Mouse (Mus musculus) macrophage (primary cell): ENCODE results near the gene Rhcg. TPM values are rescaled to one million over a fixed set of nuclear protein-coding genes. Genes with fewer than 3 reads are reported as not detected.

Source experiments
- H3K27ac ChIP-seq: fragments of 350-480 bp; formaldehyde crosslinking; 2 replicates; pipeline ENCODE4 v1.9.0; 2021
- H3K36me3 ChIP-seq: fragments of 350-480 bp; formaldehyde crosslinking; 2 replicates; pipeline ENCODE4 v1.9.0; 2021; ENCODE audit errors: inconsistent target
- H3K4me3 ChIP-seq: fragments of 350-480 bp; formaldehyde crosslinking; 2 replicates; pipeline ENCODE4 v1.9.0; 2021; ENCODE audit errors: inconsistent target
- H3K79me2 ChIP-seq: fragments of 350-480 bp; formaldehyde crosslinking; 2 replicates; pipeline ENCODE4 v1.9.0; 2021; ENCODE audit errors: inconsistent target
- WGBS: methylation state at CpG from one replicate; pipeline ENCODE4 v1.1.7; 2026; ENCODE audit warnings: inconsistent platforms; ENCODE audit not compliant: missing documents; 5-methylcytosine and 5-hydroxymethylcytosine counted together
- polyA plus RNA-seq: library from polyadenylated mRNA; stranded (reverse); fragments of 250-400 nt; gene quantifications from 3 replicates; pipeline ENCODE4 v1.2.4, GENCODE M21; 2018; ENCODE audit warnings: inconsistent platforms

Gene Rhcg
- polyA plus RNA-seq, 1 experiment from 2014 or later: not detected

GRCm38 (mm10) chr7:79578851-79579241 lies 38.6 kb downstream of the Rhcg start:
- no peak overlapping the region for H3K27ac ChIP-seq
- H3K36me3 ChIP-seq: no peaks in the 10 kb centered on the region
- 4% methylated on average over 20 of the region's 20 CpGs for WGBS
- H3K79me2 ChIP-seq: no peaks in the 10 kb centered on the region
- H3K4me3 ChIP-seq: no peak overlapping the region

GRCm38 (mm10) chr7:79577931-79578850 lies 39.3 kb downstream of the Rhcg start:
- no peak overlapping the region for H3K27ac ChIP-seq
- no peaks in the 10 kb centered on the region for H3K79me2 ChIP-seq
- WGBS: 32% methylated on average over 25 of the region's 25 CpGs
- no peaks in the 10 kb centered on the region for H3K36me3 ChIP-seq
- no peak overlapping the region for H3K4me3 ChIP-seq

- Histone ChIP-seq H3K4me3 (no peak overlapping the region), H3K36me3 (no peaks in the 10 kb centered on the region), H3K27ac (no peak overlapping the region), H3K79me2 (no peaks in the 10 kb centered on the region)
- WGBS: 34% methylated on average over 12 of the region's 12 CpGs
These were observed 40.2 kb downstream of the Rhcg start for GRCm38 (mm10) chr7:79577096-79577874.

GRCm38 (mm10) chr7:79576659-79577058 lies 40.8 kb downstream of the Rhcg start:
- H3K79me2 ChIP-seq: no peaks in the 10 kb centered on the region
- H3K4me3 ChIP-seq: no peak overlapping the region
- H3K36me3 ChIP-seq: no peaks in the 10 kb centered on the region
- no peak overlapping the region for H3K27ac ChIP-seq
- WGBS: 20% methylated on average over 5 of the region's 5 CpGs

- Histone ChIP-seq H3K27ac (no peak overlapping the region), H3K4me3 (no peak overlapping the region), H3K79me2 (no peaks in the 10 kb centered on the region), H3K36me3 (no peaks in the 10 kb centered on the region)
- 77% methylated on average over 19 of the region's 19 CpGs for WGBS
These were observed 45.2 kb downstream of the Rhcg start for GRCm38 (mm10) chr7:79572191-79572818.

GRCm38 (mm10) chr7:79568937-79569535 lies 48.4 kb downstream of the Rhcg start:
- H3K4me3 ChIP-seq: no peak overlapping the region
- H3K79me2 ChIP-seq: no peaks in the 10 kb centered on the region
- H3K27ac ChIP-seq: no peak overlapping the region
- WGBS: 48% methylated on average over 4 of the region's 4 CpGs
- H3K36me3 ChIP-seq: no peaks in the 10 kb centered on the region

- WGBS: 82% methylated on average over 6 of the region's 6 CpGs
- Histone ChIP-seq H3K4me3 (no peak overlapping the region), H3K79me2 (no peaks in the 10 kb centered on the region), H3K27ac (no peak overlapping the region), H3K36me3 (no peaks in the 10 kb centered on the region)
These were observed 49.2 kb downstream of the Rhcg start for GRCm38 (mm10) chr7:79568212-79568611.

GRCm38 (mm10) chr7:79563675-79564074 lies 53.8 kb downstream of the Rhcg start:
- H3K4me3 ChIP-seq: no peak overlapping the region
- H3K36me3 ChIP-seq: no peaks in the 10 kb centered on the region
- H3K79me2 ChIP-seq: no peaks in the 10 kb centered on the region
- WGBS: 25% methylated on average over 13 of the region's 13 CpGs
- H3K27ac ChIP-seq: no peak overlapping the region

- 57% methylated on average over 5 of the region's 5 CpGs for WGBS
- no peaks in the 10 kb centered on the region for H3K79me2 ChIP-seq
- H3K36me3 ChIP-seq: no peaks in the 10 kb centered on the region
- H3K4me3 ChIP-seq: no peak overlapping the region
- no peak overlapping the region for H3K27ac ChIP-seq
These were observed 55.1 kb downstream of the Rhcg start for GRCm38 (mm10) chr7:79562385-79562784.

GRCm38 (mm10) chr7:79558698-79559097 lies 58.8 kb downstream of the Rhcg start:
- Histone ChIP-seq H3K27ac (no peak overlapping the region), H3K4me3 (no peak overlapping the region), H3K36me3 (no peaks in the 10 kb centered on the region), H3K79me2 (no peaks in the 10 kb centered on the region)
- 79% methylated on average over 1 of the region's 1 CpGs for WGBS

GRCm38 (mm10) chr7:79557728-79558221 lies 59.7 kb downstream of the Rhcg start:
- Histone ChIP-seq H3K4me3 (no peak overlapping the region), H3K27ac (no peak overlapping the region), H3K79me2 (no peaks in the 10 kb centered on the region), H3K36me3 (no peaks in the 10 kb centered on the region)
- WGBS: 11% methylated on average over 8 of the region's 8 CpGs

GRCm38 (mm10) chr7:79555368-79556034 lies 62.0 kb downstream of the Rhcg start:
- H3K27ac ChIP-seq: no peak overlapping the region

GRCm38 (mm10) chr7:79552702-79553101 lies 64.8 kb downstream of the Rhcg start:
- H3K4me3 ChIP-seq: no peak overlapping the region
- WGBS: 7% methylated on average over 10 of the region's 10 CpGs

More at GRCm38 (mm10) chr7:79555368-79556034, 62.0 kb downstream of the Rhcg start:
- no peaks in the 10 kb centered on the region for H3K79me2 ChIP-seq
- no peak overlapping the region for H3K4me3 ChIP-seq
- WGBS: 7% methylated on average over 23 of the region's 25 CpGs
- no peaks in the 10 kb centered on the region for H3K36me3 ChIP-seq

More at GRCm38 (mm10) chr7:79552702-79553101, 64.8 kb downstream of the Rhcg start:
- H3K36me3 ChIP-seq: no peaks in the 10 kb centered on the region
- H3K27ac ChIP-seq: no peak overlapping the region
- H3K79me2 ChIP-seq: no peaks in the 10 kb centered on the region
